Mouse (Mus musculus) cerebellum, adult 2 months (tissue): Measurements from ENCODE around the gene Tspan33. TPM values are rescaled to one million over a fixed set of nuclear protein-coding genes. Genes with fewer than 3 reads are reported as not detected.

Experiments
- DNase-seq, 2 experiments: peaks; one replicate each; pipeline ENCODE4 v3.0.0; 2021
- H3K27ac ChIP-seq: fragments of 200-500 bp; 2 replicates; pipeline ENCODE4 v1.5.1; 2012; ENCODE audit warnings: low read length, control low read depth, inconsistent platforms; ENCODE audit not compliant: insufficient read depth
- H3K27me3 ChIP-seq: fragments of 200-500 bp; 2 replicates; pipeline ENCODE4 v1.6.1; 2012; ENCODE audit warnings: inconsistent platforms, mild to moderate bottlenecking, low read length, moderate library complexity; ENCODE audit not compliant: control insufficient read depth, insufficient read depth
- H3K4me1 ChIP-seq: fragments of 200-500 bp; 2 replicates; pipeline ENCODE4 v1.6.1; 2011; ENCODE audit warnings: low read length; ENCODE audit not compliant: control insufficient read depth, insufficient read depth
- H3K4me3 ChIP-seq: fragments of 200-500 bp; replicated peaks from 2 replicates; pipeline ENCODE3; 2011; ENCODE audit warnings: mild to moderate bottlenecking, low read depth, low read length, control low read depth; ENCODE audit not compliant: insufficient read depth
- CTCF ChIP-seq: fragments of 200-500 bp; IDR thresholded peaks from 2 replicates; pipeline ENCODE4 v1.5.1; 2011; ENCODE audit warnings: low read depth, mild to moderate bottlenecking, control low read depth, low read length, moderate library complexity, borderline replicate concordance; ENCODE audit not compliant: insufficient read depth
- POLR2A ChIP-seq: fragments of 200-500 bp; IDR thresholded peaks from 2 replicates; pipeline ENCODE4 v1.6.1; 2011; ENCODE audit warnings: low read length, control low read depth, borderline replicate concordance; ENCODE audit not compliant: insufficient read depth
- WGBS: fragments of 180-500 bp; shearing (Covaris S2); methylation state at CpG from one replicate; pipeline ENCODE4 v1.1.7; 2018; 5-methylcytosine and 5-hydroxymethylcytosine counted together
- polyA plus RNA-seq: library from polyadenylated mRNA; depleted of rRNA; stranded (reverse); fragments of >200 nt; gene quantifications from 2 replicates; pipeline ENCODE4 v1.2.3, GENCODE M21; 2012

Tspan33 gene
- polyA plus RNA-seq, 1 experiment: 27.2 TPM

GRCm38 (mm10) chr6:29721890-29722289 is 27.9 kb downstream of the Tspan33 start:
- DNase-seq: no peak
- Histone ChIP-seq H3K4me3 (no peak overlapping the region), H3K4me1 (peaks cover 17% of the 10 kb centered on the region), H3K27me3 (no peaks in the 10 kb centered on the region), H3K27ac (no peak overlapping the region)
- no peak for TF ChIP-seq CTCF
- TF ChIP-seq POLR2A: no peak
- WGBS: 82% methylated on average over 2 of the region's 2 CpGs

GRCm38 (mm10) chr6:29726576-29727200 is 32.7 kb downstream of the Tspan33 start:
- WGBS: 22% methylated on average over 1 of the region's 1 CpGs
- H3K27me3 ChIP-seq: no peaks in the 10 kb centered on the region
- TF ChIP-seq POLR2A (no peak), CTCF (no peak)
- no peaks in the 10 kb centered on the region for H3K4me1 ChIP-seq
- no peak for DNase-seq
- no peak overlapping the region for H3K4me3 ChIP-seq
- no peak overlapping the region for H3K27ac ChIP-seq

- DNase-seq: no peak
- TF ChIP-seq POLR2A (no peak), CTCF (no peak)
- Histone ChIP-seq H3K4me3 (no peak overlapping the region), H3K27ac (no peak overlapping the region), H3K4me1 (no peaks in the 10 kb centered on the region), H3K27me3 (no peaks in the 10 kb centered on the region)
- WGBS: 92% methylated on average over 3 of the region's 3 CpGs
Measured at GRCm38 (mm10) chr6:29728035-29728434, 34.0 kb downstream of the Tspan33 start.

- no peaks in the 10 kb centered on the region for H3K4me1 ChIP-seq
- TF ChIP-seq CTCF (no peak), POLR2A (no peak)
- H3K27ac ChIP-seq: no peak overlapping the region
- no peak overlapping the region for H3K4me3 ChIP-seq
- DNase-seq: no peak
- WGBS: 92% methylated on average over 1 of the region's 1 CpGs
- no peaks in the 10 kb centered on the region for H3K27me3 ChIP-seq
Measured at GRCm38 (mm10) chr6:29729491-29729890, 35.5 kb downstream of the Tspan33 start.

GRCm38 (mm10) chr6:29735336-29735688 is 41.3 kb downstream of the Tspan33 start, which contains the start of gene Smo:
Gene Smo (plus strand): TSS chr6:29735503.
- 0% methylated on average over 27 of the region's 30 CpGs for WGBS
- peak within 1 kb of the TSS; percentile 47 for H3K4me3 ChIP-seq
- H3K27ac ChIP-seq: no peak within 1 kb of the TSS
- peak; percentile 32 to 38 for DNase-seq
- no peaks in the 10 kb centered on the region for H3K4me1 ChIP-seq
- peaks cover 4% of the 10 kb centered on the region; the same call in 1 of the 2 replicates for H3K27me3 ChIP-seq
- TF ChIP-seq POLR2A (no peak), CTCF (no peak)

- Histone ChIP-seq H3K27ac (no peak overlapping the region), H3K4me1 (no peaks in the 10 kb centered on the region), H3K4me3 (peak overlapping the region; percentile 47), H3K27me3 (peaks cover 4% of the 10 kb centered on the region; the same call in 1 of the 2 replicates)
- no peak for TF ChIP-seq CTCF
- no peak for TF ChIP-seq POLR2A
- under 1% methylated on average over 75 of the region's 75 CpGs for WGBS
- peak; percentile 29 to 54 for DNase-seq
Measured at GRCm38 (mm10) chr6:29735689-29736451, 41.8 kb downstream of the Tspan33 start.

- no peak overlapping the region for H3K27ac ChIP-seq
- WGBS: 18% methylated on average over 13 of the region's 13 CpGs
Measured at GRCm38 (mm10) chr6:29736610-29737458, 42.8 kb downstream of the Tspan33 start.

More at GRCm38 (mm10) chr6:29736610-29737458, 42.8 kb downstream of the Tspan33 start:
- Histone ChIP-seq H3K27me3 (peaks cover 4% of the 10 kb centered on the region; the same call in 1 of the 2 replicates), H3K4me3 (peak overlapping the region; percentile 47), H3K4me1 (no peaks in the 10 kb centered on the region)
- no peak for TF ChIP-seq CTCF
- no peak for DNase-seq
